Mouse (Mus musculus) intestine, embryonic 16.5 days (tissue): ENCODE results near the gene Natd1. TPM values are rescaled to one million over a fixed set of nuclear protein-coding genes. Genes with fewer than 3 reads are reported as not detected.

Experiments used
- ATAC-seq: fragments of 200-750 bp; cut with Nextera tagmentation; 2 replicates; pipeline ENCODE4 v1.8.0; 2017; ENCODE audit warnings: moderate TSS enrichment, moderate library complexity
- H3K27ac ChIP-seq: fragments of 300-500 bp; sonication (generic); 2 replicates; pipeline ENCODE4 v1.5.1; 2014; ENCODE audit warnings: mild to moderate bottlenecking, low read length
- H3K27me3 ChIP-seq: fragments of 300-500 bp; sonication (generic); replicated peaks from 2 replicates; pipeline ENCODE4 v1.6.1; 2014; ENCODE audit warnings: low read length, control low read depth, mixed read lengths; ENCODE audit not compliant: control insufficient read depth, insufficient read depth
- H3K36me3 ChIP-seq: fragments of 300-500 bp; sonication (generic); 2 replicates; pipeline ENCODE4 v1.6.1; 2014; ENCODE audit warnings: low read length, control low read depth; ENCODE audit not compliant: control insufficient read depth, insufficient read depth
- H3K4me1 ChIP-seq: fragments of 300-500 bp; sonication (generic); 2 replicates; pipeline ENCODE4 v1.6.1; 2014; ENCODE audit warnings: low read length, control low read depth, mixed read lengths; ENCODE audit not compliant: control insufficient read depth, insufficient read depth
- H3K4me2 ChIP-seq: fragments of 300-500 bp; sonication (generic); 2 replicates; pipeline ENCODE4 v1.6.1; 2014; ENCODE audit warnings: low read depth, low read length, control low read depth
- H3K4me3 ChIP-seq: fragments of 300-500 bp; sonication (generic); 2 replicates; pipeline ENCODE4 v1.5.1; 2014; ENCODE audit warnings: mild to moderate bottlenecking, low read length
- H3K9ac ChIP-seq: fragments of 300-500 bp; sonication (generic); 2 replicates; pipeline ENCODE4 v1.6.1; 2014; ENCODE audit warnings: low read depth, low read length
- H3K9me3 ChIP-seq: fragments of 300-500 bp; sonication (generic); 2 replicates; pipeline ENCODE4 v1.6.1; 2016; ENCODE audit warnings: low read length, control low read depth; ENCODE audit not compliant: control insufficient read depth
- WGBS: fragments of 180-500 bp; shearing (Covaris S2); extraction: QIAGEN DNeasy Blood & Tissue Kit; methylation state at CpG from one replicate; pipeline ENCODE4 v1.1.7; 2014; 5-methylcytosine and 5-hydroxymethylcytosine counted together
- polyA plus RNA-seq: library from polyadenylated mRNA; unstranded; fragments of >200 nt; fragmentation: Nextera tagmentation; extraction: Ambion mirVana; gene quantifications from 2 replicates; pipeline ENCODE4 v1.2.1, GENCODE M21; 2015

The Natd1 gene
- polyA plus RNA-seq: 10.8 and 13.0 TPM in 2 replicates

DNA sequence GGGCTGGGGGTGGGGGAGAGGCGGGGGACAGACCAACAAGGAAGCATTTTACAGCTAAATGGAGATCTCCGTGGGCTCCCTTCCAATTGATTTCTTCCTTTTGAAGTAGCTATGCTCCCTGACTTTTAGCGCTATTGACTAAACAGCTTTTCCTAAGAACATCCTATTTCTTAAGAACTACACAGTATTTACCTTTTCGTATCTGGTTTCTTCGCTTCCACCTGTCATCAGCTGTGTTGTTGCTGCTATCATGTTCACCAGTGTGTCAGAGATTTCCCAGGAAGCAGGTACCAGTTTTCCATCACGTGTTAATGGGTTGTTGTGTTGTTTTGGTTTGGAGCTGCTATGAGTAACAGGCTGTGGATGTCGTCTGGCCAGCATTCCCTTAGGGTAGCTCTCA is at the start of gene Natd1:
TSS of gene Natd1 (minus strand) at position 260 of the 400 bp plus-strand sequence.
- peak within 1 kb of the TSS; percentile 81 for H3K9ac ChIP-seq
- no peak for ATAC-seq
- H3K27me3 ChIP-seq: no peaks in the 10 kb centered on the region
- 0 out of 2 replicates have a peak within 1 kb of the TSS, but pooled peaks have one; percentile 43 for H3K27ac ChIP-seq
- no peaks in the 10 kb centered on the region for H3K36me3 ChIP-seq
- peak within 1 kb of the TSS; percentile 88 for H3K4me3 ChIP-seq
- H3K4me1 ChIP-seq: peaks cover 21% of the 10 kb centered on the region
- no peaks in the 10 kb centered on the region for H3K9me3 ChIP-seq
- 22% methylated on average over 7 of the region's 7 CpGs for WGBS
- peak within 1 kb of the TSS; percentile 83 for H3K4me2 ChIP-seq

DNA sequence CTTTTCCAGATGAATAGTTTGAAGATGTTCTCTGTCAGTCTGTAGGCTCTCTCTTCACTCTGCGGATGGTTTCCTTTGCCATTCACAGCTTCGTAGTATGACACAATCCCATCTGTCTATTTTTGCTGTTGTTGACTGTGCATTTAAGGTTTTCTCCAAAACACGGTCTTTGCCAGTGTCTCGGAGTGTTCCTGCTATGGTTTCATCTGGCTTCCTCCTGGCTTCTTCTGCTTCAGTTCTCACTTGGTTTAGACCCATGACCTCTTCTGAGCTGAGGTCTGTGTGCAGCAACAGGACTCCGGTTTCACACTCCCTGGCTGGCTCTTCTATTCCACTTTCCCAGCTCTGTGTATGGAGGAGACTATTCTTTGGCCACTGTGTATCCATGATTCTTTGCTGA is 48.2 kb upstream of the Natd1 start:
- Histone ChIP-seq H3K4me1 (peaks cover 4% of the 10 kb centered on the region; the same call in 1 of the 2 replicates), H3K9ac (no peak overlapping the region), H3K4me3 (no peak overlapping the region), H3K27me3 (no peaks in the 10 kb centered on the region), H3K27ac (no peak overlapping the region), H3K9me3 (no peaks in the 10 kb centered on the region), H3K4me2 (no peak overlapping the region), H3K36me3 (no peaks in the 10 kb centered on the region)
- 87% methylated on average over 5 of the region's 5 CpGs for WGBS
- ATAC-seq: no peak

DNA sequence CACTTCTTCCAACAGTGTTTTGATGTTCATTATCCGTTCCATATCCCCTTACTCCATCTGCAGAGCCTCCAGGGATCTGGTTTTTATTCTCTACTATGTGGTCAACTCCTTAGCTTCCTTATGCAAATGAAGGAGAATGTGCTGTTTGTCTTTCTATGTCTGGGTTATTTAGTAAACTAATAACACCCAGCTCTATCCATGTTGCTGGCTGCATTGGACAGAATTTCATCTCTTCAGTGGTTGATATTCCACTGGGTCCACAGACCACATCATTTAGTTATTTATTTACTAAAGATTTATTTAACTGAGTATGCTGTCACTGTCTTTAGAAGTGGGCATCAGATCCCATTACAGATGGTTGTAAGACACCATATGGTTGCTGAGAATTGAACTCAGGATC is 46.6 kb upstream of the Natd1 start:
- H3K4me1 ChIP-seq: no peaks in the 10 kb centered on the region
- H3K27me3 ChIP-seq: no peaks in the 10 kb centered on the region
- WGBS: 62% methylated on average over 1 of the region's 1 CpGs
- H3K27ac ChIP-seq: no peak overlapping the region
- no peak for ATAC-seq
- no peaks in the 10 kb centered on the region for H3K9me3 ChIP-seq
- H3K4me3 ChIP-seq: no peak overlapping the region
- H3K9ac ChIP-seq: no peak overlapping the region
- no peak overlapping the region for H3K4me2 ChIP-seq
- H3K36me3 ChIP-seq: no peaks in the 10 kb centered on the region

DNA sequence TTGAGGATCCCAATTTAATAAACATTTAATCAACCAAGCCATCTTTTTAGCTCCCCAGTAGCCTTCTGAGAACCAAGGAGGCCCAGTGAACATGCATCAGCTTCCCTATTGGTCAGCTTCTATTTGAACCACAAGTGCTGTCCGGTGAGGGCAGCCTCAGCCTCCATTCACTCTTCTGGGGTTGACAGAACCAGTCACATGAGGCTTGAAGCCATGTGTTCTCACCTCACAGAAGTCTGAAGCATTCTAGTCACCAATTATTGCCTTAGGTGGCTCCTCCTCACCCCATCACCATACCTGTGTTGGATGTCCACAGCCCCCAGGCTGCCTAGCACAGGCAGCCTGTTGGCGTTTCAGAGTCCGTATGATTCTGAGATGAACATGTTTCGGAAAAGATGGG is 44.4 kb upstream of the Natd1 start:
- H3K4me1 ChIP-seq: peaks cover 6% of the 10 kb centered on the region; the same call in 1 of the 2 replicates
- no peaks in the 10 kb centered on the region for H3K36me3 ChIP-seq
- no peak overlapping the region for H3K9ac ChIP-seq
- ATAC-seq: no peak
- no peak overlapping the region for H3K27ac ChIP-seq
- H3K27me3 ChIP-seq: no peaks in the 10 kb centered on the region
- H3K4me2 ChIP-seq: no peak overlapping the region
- H3K9me3 ChIP-seq: no peaks in the 10 kb centered on the region
- H3K4me3 ChIP-seq: no peak overlapping the region
- WGBS: 87% methylated on average over 4 of the region's 4 CpGs

DNA sequence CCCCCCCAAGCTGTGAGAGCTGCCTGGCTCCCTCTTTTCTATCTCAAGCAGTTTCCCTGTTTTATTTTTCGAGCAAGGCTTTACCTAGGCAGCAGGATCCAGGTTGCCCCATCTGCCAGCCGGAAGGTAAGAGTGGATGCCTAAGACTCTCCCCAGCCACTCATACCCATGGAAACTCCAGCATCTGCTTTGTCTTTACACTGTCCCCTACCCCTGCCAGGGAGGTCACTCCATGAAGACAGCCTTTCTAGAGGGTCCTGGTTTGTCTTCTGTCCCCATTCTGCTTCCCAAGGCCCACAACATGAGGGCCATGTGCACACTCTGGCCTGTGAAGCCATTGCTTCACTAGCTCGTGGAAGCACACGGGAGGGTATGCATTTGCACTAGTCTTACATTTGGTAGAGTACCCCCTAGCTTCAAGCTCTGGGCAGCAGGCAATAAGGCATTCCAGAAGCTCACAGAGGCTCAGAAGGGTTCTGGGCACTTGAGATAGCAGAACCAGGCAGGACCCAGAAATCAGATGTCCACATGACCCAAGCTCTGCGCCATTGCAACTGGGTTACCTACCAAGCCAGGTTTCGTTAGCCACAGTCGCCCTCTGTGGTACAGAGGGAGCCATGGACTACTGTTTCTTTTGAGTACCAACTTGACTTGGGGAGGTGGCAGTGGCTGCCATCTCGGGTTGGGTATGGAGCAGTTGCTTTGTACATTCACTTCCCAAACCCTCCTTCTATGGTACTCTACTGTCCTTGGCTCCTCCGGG is 41.3 kb upstream of the Natd1 start:
- Histone ChIP-seq H3K9me3 (no peaks in the 10 kb centered on the region), H3K4me1 (peaks cover 7% of the 10 kb centered on the region; the same call in 1 of the 2 replicates), H3K4me3 (no peak overlapping the region), H3K27ac (no peak overlapping the region), H3K36me3 (peaks cover 7% of the 10 kb centered on the region; the same call in 1 of the 2 replicates), H3K27me3 (no peaks in the 10 kb centered on the region), H3K4me2 (no peak overlapping the region), H3K9ac (no peak overlapping the region)
- ATAC-seq: no peak
- WGBS: 83% methylated on average over 9 of the region's 9 CpGs

DNA sequence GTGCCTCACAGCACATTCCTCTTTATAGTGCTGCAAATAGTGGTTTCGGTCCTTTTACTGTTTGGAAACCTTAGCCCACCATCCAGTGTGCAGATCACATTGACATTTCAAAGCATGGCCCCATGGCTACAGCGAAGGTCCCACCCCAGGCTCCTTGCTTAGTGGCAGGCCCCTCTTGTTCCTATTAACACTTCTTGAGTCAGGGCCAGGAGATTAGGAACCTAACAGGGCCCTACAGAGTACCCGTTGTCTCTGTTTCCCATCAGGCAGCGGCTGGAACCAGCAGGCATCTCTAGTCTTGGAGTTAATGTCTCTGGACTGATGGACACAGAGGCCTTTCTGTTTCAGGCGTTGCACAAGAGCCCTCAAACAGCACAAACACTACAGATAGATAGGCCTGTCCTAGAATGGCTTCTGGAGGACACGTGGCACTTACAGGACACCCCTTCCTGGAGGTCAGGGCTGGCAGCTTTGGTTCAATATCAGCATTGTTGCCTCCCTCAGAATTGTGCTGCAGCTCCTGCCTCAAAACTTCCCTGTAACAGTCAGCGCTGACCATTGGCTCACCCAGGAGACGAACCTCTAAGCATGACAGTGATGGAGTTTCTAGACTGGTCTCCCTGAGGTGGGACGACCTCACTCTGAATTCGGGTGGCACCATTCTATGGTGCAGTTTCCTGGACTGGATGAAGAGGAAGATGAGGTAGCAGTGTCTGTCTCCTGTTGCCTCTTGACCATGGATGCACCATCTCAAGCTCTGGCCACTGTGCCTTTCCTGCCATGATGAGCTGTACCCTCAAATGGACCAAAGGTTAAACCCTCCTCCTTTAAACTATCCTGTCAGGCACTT is 39.9 kb upstream of the Natd1 start:
- Histone ChIP-seq H3K9me3 (no peaks in the 10 kb centered on the region), H3K4me2 (0 out of 2 replicates have a peak overlapping the region, but pooled peaks have one; percentile 19), H3K27me3 (no peaks in the 10 kb centered on the region), H3K27ac (peak overlapping the region; percentile 33; the same call in 1 of the 2 replicates), H3K36me3 (peaks cover 7% of the 10 kb centered on the region; the same call in 1 of the 2 replicates), H3K4me1 (peaks cover 7% of the 10 kb centered on the region; the same call in 1 of the 2 replicates), H3K4me3 (no peak overlapping the region), H3K9ac (0 out of 2 replicates have a peak overlapping the region, but pooled peaks have one; percentile 24)
- 75% methylated on average over 10 of the region's 10 CpGs for WGBS
- ATAC-seq: peak; percentile 45

DNA sequence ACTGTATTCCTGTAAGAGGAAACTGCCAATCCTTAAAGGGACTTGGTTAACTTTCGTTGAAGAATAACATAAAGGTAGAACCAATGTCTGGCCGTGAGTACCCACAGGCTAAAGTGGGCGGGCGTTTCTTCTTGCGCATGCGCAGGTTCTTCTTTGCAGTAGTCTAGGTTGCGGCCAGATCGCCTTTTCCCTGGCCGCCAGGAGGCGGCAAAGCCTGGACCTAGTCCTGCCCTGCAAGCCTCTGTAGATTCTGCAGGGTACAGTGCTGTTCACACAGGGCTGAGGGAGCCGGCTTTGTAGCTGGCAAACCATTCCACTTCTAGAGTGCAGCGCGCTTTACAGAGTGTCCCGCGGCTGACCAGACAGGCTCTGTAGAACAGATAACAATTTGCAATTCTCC is 39.3 kb upstream of the Natd1 start:
- H3K4me3 ChIP-seq: no peak overlapping the region
- WGBS: 4% methylated on average over 15 of the region's 15 CpGs
- no peaks in the 10 kb centered on the region for H3K9me3 ChIP-seq
- H3K9ac ChIP-seq: 0 out of 2 replicates have a peak overlapping the region, but pooled peaks have one; percentile 24
- peaks cover 7% of the 10 kb centered on the region; the same call in 1 of the 2 replicates for H3K4me1 ChIP-seq
- H3K27me3 ChIP-seq: no peaks in the 10 kb centered on the region
- peaks cover 13% of the 10 kb centered on the region for H3K36me3 ChIP-seq
- peak; percentile 95 for ATAC-seq
- no peak overlapping the region for H3K27ac ChIP-seq
- 0 out of 2 replicates have a peak overlapping the region, but pooled peaks have one; percentile 19 for H3K4me2 ChIP-seq

DNA sequence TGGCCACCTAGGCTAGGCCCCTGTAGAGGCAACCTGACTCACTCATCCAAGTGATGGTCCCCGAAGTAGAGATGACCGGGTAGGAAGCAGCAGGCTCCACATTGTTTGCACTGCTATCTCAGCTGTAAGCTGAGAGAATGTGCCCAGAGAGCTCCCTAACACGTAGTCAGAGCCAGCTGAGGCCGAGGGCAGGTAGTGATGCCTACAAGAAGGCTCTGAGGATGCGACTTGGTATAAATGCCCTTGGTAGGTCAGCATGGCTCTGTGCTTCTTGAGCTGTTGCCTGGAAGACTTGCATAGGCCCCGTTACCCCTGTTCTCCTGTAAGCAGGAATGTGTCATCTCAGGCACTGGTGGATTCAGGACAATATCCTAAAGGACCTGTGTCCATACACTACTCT is 38.4 kb upstream of the Natd1 start:
- WGBS: 92% methylated on average over 6 of the region's 6 CpGs
- peaks cover 7% of the 10 kb centered on the region; the same call in 1 of the 2 replicates for H3K4me1 ChIP-seq
- H3K36me3 ChIP-seq: peaks cover 18% of the 10 kb centered on the region
- H3K9me3 ChIP-seq: no peaks in the 10 kb centered on the region
- H3K4me3 ChIP-seq: no peak overlapping the region
- H3K27me3 ChIP-seq: no peaks in the 10 kb centered on the region
- ATAC-seq: no peak
- no peak overlapping the region for H3K27ac ChIP-seq
- no peak overlapping the region for H3K9ac ChIP-seq
- no peak overlapping the region for H3K4me2 ChIP-seq

DNA sequence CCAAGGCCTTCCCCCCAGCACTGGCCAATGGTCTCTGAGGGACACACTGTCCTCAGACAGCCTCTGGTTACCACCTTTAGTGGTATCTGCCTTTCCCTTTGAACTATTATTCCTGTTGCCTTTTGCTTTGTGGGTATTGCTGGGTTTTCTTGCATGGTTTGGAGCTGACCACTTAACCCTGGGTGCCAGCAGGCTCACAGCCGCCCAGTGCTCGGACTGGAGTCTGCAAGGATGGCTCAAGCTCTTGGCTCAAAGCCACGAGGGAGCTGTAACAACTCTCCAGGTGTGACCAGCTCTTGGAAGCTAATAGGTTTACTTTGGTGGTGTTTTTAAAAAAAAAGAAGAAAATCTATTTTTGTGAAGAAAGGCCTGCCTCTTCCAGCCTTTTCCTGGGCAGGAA is 37.8 kb upstream of the Natd1 start:
- no peaks in the 10 kb centered on the region for H3K9me3 ChIP-seq
- H3K27ac ChIP-seq: no peak overlapping the region
- no peak for ATAC-seq
- H3K27me3 ChIP-seq: no peaks in the 10 kb centered on the region
- no peak overlapping the region for H3K4me2 ChIP-seq
- H3K4me1 ChIP-seq: peaks cover 7% of the 10 kb centered on the region; the same call in 1 of the 2 replicates
- no peak overlapping the region for H3K4me3 ChIP-seq
- peaks cover 20% of the 10 kb centered on the region for H3K36me3 ChIP-seq
- WGBS: 83% methylated on average over 3 of the region's 3 CpGs
- H3K9ac ChIP-seq: no peak overlapping the region
